Mouse (Mus musculus) midbrain, embryonic 15.5 days (tissue): ENCODE results near the gene 4921517D22Rik. TPM values are rescaled to one million over a fixed set of nuclear protein-coding genes. Genes with fewer than 3 reads are reported as not detected.
"Not testable (repeated sequence)": the region's sequence is repeated elsewhere in the genome, so short reads cannot be mapped to it uniquely, and the experiment has no call there.

Source experiments
- ATAC-seq: fragments of 200-750 bp; cut with Nextera tagmentation; replicated peaks from 2 replicates; pipeline ENCODE4 v1.8.0; 2017; ENCODE audit warnings: moderate TSS enrichment
- H3K27ac ChIP-seq: fragments of 300-500 bp; sonication (generic); 2 replicates; pipeline ENCODE4 v1.5.1; 2015; ENCODE audit warnings: mild to moderate bottlenecking, inconsistent platforms
- H3K27me3 ChIP-seq: fragments of 300-500 bp; sonication (generic); replicated peaks from 2 replicates; pipeline ENCODE4 v1.6.1; 2015; ENCODE audit warnings: inconsistent platforms
- H3K36me3 ChIP-seq: fragments of 300-500 bp; sonication (generic); replicated peaks from 2 replicates; pipeline ENCODE4 v1.6.1; 2015; ENCODE audit warnings: inconsistent platforms
- H3K4me1 ChIP-seq: fragments of 300-500 bp; sonication (generic); 2 replicates; pipeline ENCODE4 v1.6.1; 2015; ENCODE audit warnings: inconsistent platforms
- H3K4me2 ChIP-seq: fragments of 300-500 bp; sonication (generic); 2 replicates; pipeline ENCODE4 v1.6.1; 2015; ENCODE audit warnings: inconsistent platforms, mild to moderate bottlenecking, moderate library complexity
- H3K4me3 ChIP-seq: fragments of 300-500 bp; sonication (generic); 2 replicates; pipeline ENCODE4 v1.5.1; 2015; ENCODE audit warnings: mild to moderate bottlenecking, inconsistent platforms
- H3K9ac ChIP-seq: fragments of 300-500 bp; sonication (generic); 2 replicates; pipeline ENCODE4 v1.6.1; 2015; ENCODE audit warnings: mild to moderate bottlenecking, inconsistent platforms
- H3K9me3 ChIP-seq: fragments of 300-500 bp; sonication (generic); 2 replicates; pipeline ENCODE4 v1.6.1; 2016; ENCODE audit warnings: inconsistent platforms
- WGBS: fragments of 180-500 bp; shearing (Covaris S2); methylation state at CpG from one replicate; pipeline ENCODE4 v1.1.7; 2015; ENCODE audit warnings: mixed read lengths; 5-methylcytosine and 5-hydroxymethylcytosine counted together
- polyA plus RNA-seq: library from polyadenylated mRNA; unstranded; fragments of >200 nt; fragmentation: Nextera tagmentation; extraction: Ambion mirVana; gene quantifications from 2 replicates; pipeline ENCODE4 v1.2.1, GENCODE M21; 2015

The 4921517D22Rik gene
- not detected in 2 replicates for polyA plus RNA-seq

GRCm38 (mm10) chr13:59694008-59694407 is at the start of gene 4921517D22Rik:
Gene 4921517D22Rik, minus strand, starts transcription at chr13:59694108.
- WGBS: 92% methylated on average over 3 of the region's 3 CpGs
- no peak within 1 kb of the TSS for H3K9ac ChIP-seq
- H3K36me3 ChIP-seq: no peaks in the 10 kb centered on the region
- H3K9me3 ChIP-seq: no peaks in the 10 kb centered on the region
- H3K4me2 ChIP-seq: no peak within 1 kb of the TSS
- H3K27me3 ChIP-seq: no peaks in the 10 kb centered on the region
- no peaks in the 10 kb centered on the region for H3K4me1 ChIP-seq
- no peak for ATAC-seq
- no peak within 1 kb of the TSS for H3K4me3 ChIP-seq
- H3K27ac ChIP-seq: no peak within 1 kb of the TSS

GRCm38 (mm10) chr13:59741697-59742096 is 47.8 kb upstream of the 4921517D22Rik start:
- no peak for ATAC-seq
- Histone ChIP-seq H3K27ac (no peak overlapping the region), H3K9ac (no peak overlapping the region), H3K36me3 (no peaks in the 10 kb centered on the region), H3K9me3 (no peaks in the 10 kb centered on the region), H3K27me3 (no peaks in the 10 kb centered on the region), H3K4me2 (no peak overlapping the region), H3K4me3 (no peak overlapping the region), H3K4me1 (no peaks in the 10 kb centered on the region)
- WGBS: 80% methylated on average over 10 of the region's 10 CpGs

- Histone ChIP-seq H3K27me3 (no peaks in the 10 kb centered on the region), H3K27ac (no peak overlapping the region), H3K4me2 (no peak overlapping the region), H3K9ac (no peak overlapping the region), H3K4me1 (no peaks in the 10 kb centered on the region), H3K9me3 (no peaks in the 10 kb centered on the region), H3K4me3 (no peak overlapping the region), H3K36me3 (no peaks in the 10 kb centered on the region)
- WGBS: 91% methylated on average over 11 of the region's 11 CpGs
- no peak for ATAC-seq
Measured at GRCm38 (mm10) chr13:59741096-59741495, 47.2 kb upstream of the 4921517D22Rik start.

DNA sequence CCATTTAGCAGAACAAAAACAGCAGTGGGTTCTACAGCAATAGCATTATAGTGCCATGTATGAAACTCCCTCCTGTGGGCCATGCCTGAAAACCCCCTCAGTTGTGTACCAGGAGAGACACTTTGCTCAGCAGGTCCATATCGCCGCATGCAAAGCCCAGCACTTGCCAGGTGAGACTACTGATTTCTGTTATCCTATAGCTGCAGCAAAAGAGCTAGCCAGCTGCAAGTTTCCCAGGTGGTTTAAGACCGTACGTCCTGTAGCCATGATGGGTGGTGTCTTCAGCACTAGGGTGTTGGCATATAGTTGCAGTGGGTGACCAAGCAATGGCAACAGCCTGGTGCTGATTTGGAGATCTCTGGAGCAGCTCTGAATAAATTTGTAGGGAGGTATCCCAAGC is 45.5 kb upstream of the 4921517D22Rik start:
- Histone ChIP-seq H3K36me3 (no peaks in the 10 kb centered on the region), H3K27ac (no peak overlapping the region), H3K4me2 (no peak overlapping the region), H3K9me3 (no peaks in the 10 kb centered on the region), H3K27me3 (no peaks in the 10 kb centered on the region), H3K9ac (no peak overlapping the region), H3K4me1 (no peaks in the 10 kb centered on the region), H3K4me3 (no peak overlapping the region)
- ATAC-seq: no peak
- 88% methylated on average over 4 of the region's 4 CpGs for WGBS

DNA sequence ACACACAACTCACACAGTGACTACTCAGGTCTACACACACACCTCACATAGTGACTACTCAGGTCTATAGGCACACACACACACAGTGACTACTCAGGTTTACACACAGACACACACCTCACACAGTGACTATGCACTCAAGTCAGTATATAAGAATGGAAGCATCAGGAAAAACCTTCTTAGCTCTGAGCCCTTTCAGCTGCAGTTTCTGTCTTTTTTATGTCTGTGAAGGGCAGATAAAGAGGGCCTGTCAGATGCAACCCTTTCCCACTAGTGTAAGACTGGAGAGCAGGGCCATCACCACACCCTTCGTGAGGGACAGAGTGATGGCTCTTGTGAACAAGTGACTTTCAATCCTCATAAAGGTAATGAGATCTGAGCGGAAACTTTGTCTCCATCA is 44.5 kb upstream of the 4921517D22Rik start:
- Histone ChIP-seq H3K4me3 (no peak overlapping the region), H3K27me3 (no peaks in the 10 kb centered on the region), H3K27ac (no peak overlapping the region), H3K9ac (no peak overlapping the region), H3K4me1 (no peaks in the 10 kb centered on the region), H3K4me2 (no peak overlapping the region), H3K36me3 (no peaks in the 10 kb centered on the region), H3K9me3 (no peaks in the 10 kb centered on the region)
- WGBS: 81% methylated on average over 2 of the region's 2 CpGs
- ATAC-seq: no peak

- H3K27me3 ChIP-seq: no peaks in the 10 kb centered on the region
- 27% methylated on average over 3 of the region's 3 CpGs for WGBS
- H3K9me3 ChIP-seq: no peaks in the 10 kb centered on the region
- no peak overlapping the region for H3K4me2 ChIP-seq
- no peak overlapping the region for H3K4me3 ChIP-seq
- peak; percentile 71; the same call in 1 of the 2 replicates for ATAC-seq
- no peak overlapping the region for H3K27ac ChIP-seq
- H3K9ac ChIP-seq: no peak overlapping the region
- no peaks in the 10 kb centered on the region for H3K4me1 ChIP-seq
- no peaks in the 10 kb centered on the region for H3K36me3 ChIP-seq
Measured at GRCm38 (mm10) chr13:59735190-59735589, 41.3 kb upstream of the 4921517D22Rik start.

DNA sequence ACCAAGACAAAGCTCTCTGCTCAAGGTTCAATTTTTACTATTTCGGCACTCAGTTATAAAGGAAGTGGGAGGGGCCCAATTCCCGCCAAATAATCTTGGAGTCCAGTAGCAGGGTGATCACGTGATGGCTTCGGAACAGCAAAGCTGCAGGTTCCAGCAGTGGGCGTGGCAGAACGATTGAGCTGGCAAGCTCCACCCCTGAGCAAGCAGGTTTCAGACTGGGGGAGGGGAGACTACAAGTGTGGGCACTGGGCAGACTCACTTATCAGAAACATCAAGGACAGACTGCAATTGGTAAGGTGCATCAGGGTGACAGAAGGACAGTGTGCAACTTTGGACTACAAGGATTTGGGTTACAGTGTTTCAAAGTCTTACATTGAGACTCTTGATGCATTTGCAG is 40.4 kb upstream of the 4921517D22Rik start:
- H3K4me1 ChIP-seq, H3K36me3 ChIP-seq, H3K27ac ChIP-seq, ATAC-seq, H3K9me3 ChIP-seq, H3K4me3 ChIP-seq, H3K27me3 ChIP-seq, H3K9ac ChIP-seq, H3K4me2 ChIP-seq: not testable (repeated sequence)
- WGBS: 45% methylated on average over 6 of the region's 6 CpGs

GRCm38 (mm10) chr13:59733936-59734335 is 40.0 kb upstream of the 4921517D22Rik start:
- no peak overlapping the region for H3K4me3 ChIP-seq
- no peaks in the 10 kb centered on the region for H3K36me3 ChIP-seq
- H3K27ac ChIP-seq: no peak overlapping the region
- no peak overlapping the region for H3K4me2 ChIP-seq
- no peak for ATAC-seq
- no peaks in the 10 kb centered on the region for H3K9me3 ChIP-seq
- no peak overlapping the region for H3K9ac ChIP-seq
- H3K4me1 ChIP-seq: no peaks in the 10 kb centered on the region
- 82% methylated on average over 4 of the region's 4 CpGs for WGBS
- no peaks in the 10 kb centered on the region for H3K27me3 ChIP-seq

DNA sequence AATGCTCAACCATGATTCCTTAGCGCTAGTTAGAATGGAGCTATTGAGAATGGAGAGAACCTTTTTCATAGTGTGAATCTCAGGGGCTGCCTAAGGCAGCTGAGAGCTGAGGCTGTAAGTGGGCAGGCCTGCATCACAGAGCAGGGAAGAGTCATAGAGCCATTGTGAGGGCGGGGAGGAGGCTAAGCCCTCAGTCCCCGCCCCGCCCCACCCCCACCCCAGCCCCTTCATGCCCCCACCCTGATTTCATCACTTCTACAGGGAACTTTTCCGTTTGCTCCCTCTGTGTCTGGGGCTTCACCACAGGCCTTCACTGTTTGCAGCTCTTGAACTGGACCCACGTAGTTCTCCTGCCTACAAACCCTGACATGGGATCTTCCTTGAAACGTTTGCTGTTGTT is 37.7 kb upstream of the 4921517D22Rik start, which contains the start of gene Spata31d1d:
TSS of gene Spata31d1d (minus strand) at position 101 of the 400 bp plus-strand sequence.
- H3K36me3 ChIP-seq: no peaks in the 10 kb centered on the region
- no peak within 1 kb of the TSS for H3K4me2 ChIP-seq
- H3K9me3 ChIP-seq: no peaks in the 10 kb centered on the region
- H3K27me3 ChIP-seq: no peaks in the 10 kb centered on the region
- WGBS: 56% methylated on average over 7 of the region's 7 CpGs
- ATAC-seq: no peak
- H3K4me1 ChIP-seq: no peaks in the 10 kb centered on the region
- H3K27ac ChIP-seq: no peak within 1 kb of the TSS
- H3K4me3 ChIP-seq: no peak within 1 kb of the TSS
- no peak within 1 kb of the TSS for H3K9ac ChIP-seq

GRCm38 (mm10) chr13:59728378-59729093 is 34.6 kb upstream of the 4921517D22Rik start:
- ATAC-seq: peak; percentile 84
- no peak overlapping the region for H3K4me2 ChIP-seq

GRCm38 (mm10) chr13:59726139-59726867 is 32.4 kb upstream of the 4921517D22Rik start:
- H3K4me2 ChIP-seq: peak overlapping the region; percentile 39
- no peaks in the 10 kb centered on the region for H3K36me3 ChIP-seq
- H3K27ac ChIP-seq: no peak overlapping the region
- peak overlapping the region; percentile 19; the same call in 1 of the 2 replicates for H3K4me3 ChIP-seq
- H3K9ac ChIP-seq: no peak overlapping the region
- no peak for ATAC-seq
- H3K4me1 ChIP-seq: 0 out of 2 replicates have a peak, but pooled peaks cover 4% of the 10 kb centered on the region
- WGBS: 37% methylated on average over 29 of the region's 29 CpGs
- no peaks in the 10 kb centered on the region for H3K9me3 ChIP-seq
- H3K27me3 ChIP-seq: no peaks in the 10 kb centered on the region

More at GRCm38 (mm10) chr13:59728378-59729093, 34.6 kb upstream of the 4921517D22Rik start:
- Histone ChIP-seq H3K27me3 (no peaks in the 10 kb centered on the region), H3K4me1 (0 out of 2 replicates have a peak, but pooled peaks cover 4% of the 10 kb centered on the region), H3K9ac (no peak overlapping the region), H3K4me3 (no peak overlapping the region), H3K27ac (no peak overlapping the region), H3K9me3 (no peaks in the 10 kb centered on the region), H3K36me3 (no peaks in the 10 kb centered on the region)
- WGBS: 34% methylated on average over 7 of the region's 7 CpGs

- 78% methylated on average over 1 of the region's 1 CpGs for WGBS
- H3K4me3 ChIP-seq, H3K9ac ChIP-seq, H3K27me3 ChIP-seq, H3K9me3 ChIP-seq, ATAC-seq, H3K27ac ChIP-seq, H3K36me3 ChIP-seq, H3K4me1 ChIP-seq, H3K4me2 ChIP-seq: not testable (repeated sequence)
Measured at GRCm38 (mm10) chr13:59722089-59722488, 28.2 kb upstream of the 4921517D22Rik start.
